Mouse (Mus musculus) embryo, embryonic 11 days (tissue): ENCODE measurements around the gene Hoxa4.

Experiments used
- DNase-seq: peaks from one replicate; pipeline ENCODE4 v3.0.0-alpha.2; 2015

The Hoxa4 gene

DNA sequence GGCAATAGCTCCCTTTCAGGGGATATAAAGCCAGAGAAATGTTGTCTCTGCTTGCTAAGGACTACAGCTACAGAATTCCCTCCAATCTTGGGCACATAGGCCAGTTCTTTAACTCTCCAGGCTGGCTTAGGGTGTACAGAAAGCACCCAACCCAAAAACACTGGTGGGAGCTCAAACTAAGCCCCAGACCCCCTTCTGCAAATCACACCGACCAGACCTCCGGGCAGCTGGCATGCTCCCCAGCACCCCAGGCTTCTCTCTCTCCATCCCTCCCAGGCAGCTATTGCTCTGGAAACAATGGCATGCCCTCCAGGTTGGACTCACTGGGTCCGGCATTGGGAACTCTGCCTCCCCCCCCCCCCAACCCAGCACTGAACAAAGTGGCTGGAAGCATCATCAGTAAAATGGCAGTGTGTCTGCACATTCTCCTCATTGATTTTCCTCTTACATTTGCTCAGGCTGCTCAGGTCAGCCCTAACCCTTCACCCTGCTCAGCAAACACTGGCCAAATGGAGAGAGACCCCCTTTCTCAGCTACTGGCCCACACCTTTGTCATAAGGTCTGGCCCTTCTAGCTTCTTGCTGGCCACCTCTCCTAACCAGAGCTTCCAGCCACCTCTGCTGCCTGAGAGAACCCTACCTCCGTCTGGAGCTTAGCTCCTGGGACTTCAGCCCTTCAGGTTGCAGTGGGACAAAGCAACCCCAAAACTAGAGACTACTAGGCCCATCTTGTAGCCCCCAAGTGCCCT is 12.5 kb downstream of the Hoxa4 start:
- DNase-seq = peak; percentile 43

DNA sequence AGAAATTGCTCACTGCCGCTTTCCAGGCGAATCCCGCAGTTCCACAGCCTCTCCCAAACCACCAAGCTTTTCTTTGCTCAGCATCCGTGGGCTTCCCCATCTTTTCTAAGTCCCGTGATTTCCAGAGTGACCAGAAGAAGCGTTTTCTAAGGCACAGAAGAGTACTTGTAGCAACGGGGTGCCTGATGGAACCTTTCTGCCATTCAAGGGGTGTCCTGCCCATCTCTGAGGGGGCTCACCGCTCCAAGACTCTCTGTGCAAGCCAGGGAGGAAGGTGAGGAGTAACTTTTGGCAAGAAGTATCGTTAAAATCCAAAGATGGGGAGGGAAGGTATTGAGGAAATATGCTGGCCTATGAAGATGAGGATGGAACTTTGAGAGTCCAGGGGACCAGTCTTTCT is 13.7 kb downstream of the Hoxa4 start:
- DNase-seq = peak; percentile 42

DNA sequence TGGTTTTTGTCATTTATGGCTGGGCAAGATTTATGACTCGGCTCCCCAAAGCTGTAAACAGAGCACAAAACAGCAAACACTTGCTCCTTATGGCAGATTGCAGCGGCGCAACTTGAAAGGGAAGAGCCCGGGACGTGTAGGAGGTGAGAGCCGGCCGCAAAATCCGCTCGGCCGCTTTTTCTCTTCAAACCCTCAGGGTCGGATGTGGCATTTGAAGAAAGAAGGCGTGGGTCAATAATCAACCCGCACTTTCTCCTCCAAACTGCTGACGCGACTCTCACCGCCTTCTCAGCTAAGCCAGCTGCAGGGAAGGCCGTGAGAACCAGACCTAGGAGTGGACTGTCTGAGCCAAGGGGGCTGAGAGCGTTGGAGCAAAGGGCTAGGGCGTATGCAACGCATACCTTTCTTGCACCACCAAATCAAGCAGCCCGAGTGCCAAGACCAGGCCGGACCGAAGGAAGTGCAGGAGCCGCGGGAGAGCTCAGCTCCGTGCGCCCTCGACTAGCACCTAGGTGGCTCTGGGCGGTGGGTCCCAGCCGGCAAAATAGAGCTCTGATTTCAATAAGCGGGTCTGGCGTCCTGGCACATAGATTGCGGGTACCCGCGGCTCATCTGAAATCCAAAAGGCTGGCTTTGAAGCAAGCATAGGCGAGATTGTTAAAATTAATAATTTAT is 14.4 kb downstream of the Hoxa4 start, which contains the start of gene 5730596B20Rik:
Gene 5730596B20Rik, plus strand, starts transcription at position 438 of the 675 bp plus-strand sequence.
- peak; percentile 84 for DNase-seq

DNA sequence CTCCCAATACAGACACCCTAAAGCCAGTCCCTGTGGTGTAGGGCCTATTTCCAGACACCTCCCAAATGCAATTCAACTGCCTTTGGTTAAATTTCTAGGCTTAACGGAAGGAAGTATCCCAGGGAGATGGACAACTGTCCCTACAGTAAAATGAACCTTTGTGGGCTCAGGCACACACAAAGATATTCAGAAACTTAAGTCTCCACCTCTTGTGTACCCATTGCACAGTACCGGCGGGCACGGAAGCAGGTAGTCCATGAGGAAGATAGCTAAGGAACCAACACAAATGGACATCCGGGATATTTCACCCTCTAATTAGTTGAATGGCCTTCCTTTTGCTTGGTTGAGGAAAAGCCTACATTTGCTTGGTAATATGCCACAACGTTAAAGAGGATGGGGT is 15.2 kb downstream of the Hoxa4 start:
- peak; percentile 47 for DNase-seq

DNA sequence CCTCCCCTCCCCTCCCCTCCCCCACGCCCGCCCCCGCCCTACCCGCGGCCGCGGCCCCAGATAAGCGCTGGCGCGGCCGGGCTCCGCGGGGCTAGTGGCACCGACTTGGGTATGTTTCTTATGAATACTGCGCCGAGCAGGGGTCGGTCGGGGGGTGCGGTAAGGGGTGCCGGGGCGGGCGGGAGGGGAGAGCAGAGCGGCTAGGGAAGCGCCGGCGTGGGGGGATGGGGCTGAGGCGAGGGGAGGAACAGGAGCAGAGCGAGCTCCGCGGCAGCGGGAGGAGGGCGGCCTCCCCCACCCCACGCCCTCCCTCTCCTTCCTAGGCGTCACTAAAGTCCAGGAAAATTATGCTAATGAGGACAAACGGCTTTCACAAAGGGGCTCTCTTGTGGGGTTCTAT is 15.7 kb downstream of the Hoxa4 start:
- peak; percentile 80 for DNase-seq

DNA sequence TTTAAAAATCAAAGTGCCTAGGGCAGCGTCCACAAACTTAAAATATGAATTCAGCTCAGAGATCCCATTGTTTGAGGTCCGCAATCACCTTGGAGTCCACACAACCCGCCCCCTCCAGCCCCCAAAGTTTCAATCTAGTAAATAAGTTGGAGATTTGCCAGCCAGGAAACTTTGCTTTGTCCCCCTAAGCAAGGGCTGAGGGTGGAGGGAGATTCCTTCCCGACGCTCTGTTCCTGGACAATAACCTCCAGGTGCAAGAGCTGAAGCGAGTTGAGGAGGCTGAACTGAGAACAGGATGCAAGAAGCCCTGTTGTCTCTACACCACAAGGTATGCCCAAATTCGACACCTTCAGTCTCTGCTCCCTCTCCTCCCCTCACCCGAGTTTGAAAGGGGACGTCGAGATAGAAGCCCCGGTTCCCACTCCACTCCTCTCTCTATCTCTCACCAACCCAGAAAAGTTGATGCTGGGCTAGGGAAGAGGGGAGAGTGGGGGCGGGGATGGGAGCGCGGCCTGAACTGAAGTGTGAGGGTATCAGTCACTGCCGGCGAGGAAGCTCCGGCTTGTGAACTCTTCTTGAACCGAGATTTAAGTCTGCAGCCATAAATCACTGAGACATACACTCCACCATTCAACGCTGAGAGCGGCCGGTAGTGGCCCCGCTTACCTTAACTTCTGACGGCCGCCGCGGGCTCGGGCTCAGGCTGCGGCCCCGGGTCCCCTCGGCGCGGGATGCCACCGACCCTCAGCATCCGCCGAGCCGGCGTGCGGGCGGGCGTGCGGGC is 16.4 kb downstream of the Hoxa4 start:
- DNase-seq = peak; percentile 90

DNA sequence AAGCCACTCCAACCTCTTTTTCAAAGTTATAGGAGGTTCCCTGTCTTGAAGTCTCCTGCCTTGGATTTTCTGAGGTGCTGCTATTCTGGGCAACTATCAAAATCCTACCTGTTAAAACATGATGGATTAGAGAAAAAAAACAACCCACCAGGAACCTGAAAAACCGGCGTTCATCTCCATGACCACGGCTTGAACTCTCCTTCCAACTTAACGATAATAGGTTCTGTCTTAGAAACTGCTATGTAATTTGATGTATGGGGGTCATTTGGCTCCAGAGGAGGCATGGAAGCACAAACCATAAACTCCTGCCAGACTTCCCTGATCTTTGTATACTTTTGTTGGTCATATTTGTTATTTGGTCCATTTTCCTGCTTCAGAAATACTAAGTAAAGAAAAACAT is 17.9 kb downstream of the Hoxa4 start:
- peak; percentile 69 for DNase-seq

DNA sequence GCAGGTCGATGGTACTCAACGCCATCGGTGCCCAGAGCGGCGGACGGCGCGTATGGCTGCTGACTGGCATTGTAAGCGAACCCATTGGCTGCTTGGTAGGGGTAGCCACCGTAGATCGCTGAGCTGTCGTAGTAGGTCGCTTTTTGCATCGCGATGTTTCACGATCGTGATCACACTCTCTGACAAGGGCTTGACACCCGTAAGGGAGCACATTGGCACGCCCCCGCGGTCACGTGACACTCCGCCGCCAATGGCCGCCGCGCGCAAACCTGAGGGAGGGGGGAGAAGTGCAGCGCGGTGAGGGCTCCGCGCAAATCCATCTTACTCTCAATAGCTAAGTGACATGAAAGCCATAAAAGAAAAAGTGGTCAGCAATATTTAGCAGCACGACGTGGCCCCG is 19.1 kb downstream of the Hoxa4 start:
- peak; percentile 95 for DNase-seq

DNA sequence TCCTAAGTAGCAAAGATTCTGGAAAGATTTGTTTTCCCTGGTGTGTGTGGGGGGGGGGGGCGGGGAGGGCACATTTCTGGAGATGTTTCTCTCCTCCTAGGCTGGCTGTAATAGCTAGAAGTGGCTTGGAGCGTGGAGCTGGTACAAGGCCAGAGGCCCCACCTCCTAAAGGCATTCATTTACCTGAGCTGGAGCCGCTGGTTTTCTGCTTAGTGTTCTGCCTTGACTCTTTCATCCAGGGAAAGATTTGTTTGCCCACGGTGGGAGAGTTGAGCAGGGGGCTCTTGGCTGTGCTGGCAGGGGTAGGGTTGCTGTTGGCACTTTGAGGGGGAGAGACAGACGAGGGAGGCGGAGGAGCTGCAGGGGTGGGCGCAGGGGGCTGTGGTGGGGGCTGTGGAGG is 19.6 kb downstream of the Hoxa4 start:
- no peak for DNase-seq

DNA sequence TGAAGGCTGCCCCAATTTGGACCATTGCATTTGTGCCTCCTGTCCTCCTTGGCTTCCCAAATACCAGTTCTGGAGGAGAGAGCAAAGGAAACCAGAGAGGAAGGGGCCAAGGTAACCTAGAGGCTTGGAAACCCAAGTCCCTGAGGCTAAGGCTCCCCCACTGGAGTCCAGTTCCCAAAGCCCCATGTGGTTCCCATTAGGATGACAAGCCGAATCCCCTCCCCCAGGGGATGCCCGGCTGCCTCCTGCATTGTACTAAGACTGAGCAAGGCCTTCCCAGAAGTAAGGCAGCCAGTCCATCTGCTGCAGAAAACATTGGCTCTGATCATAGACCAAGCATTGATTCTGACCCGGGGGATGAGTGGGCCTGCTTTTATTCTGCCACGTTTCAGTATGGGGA is 20.2 kb downstream of the Hoxa4 start:
- peak; percentile 88 for DNase-seq

DNA sequence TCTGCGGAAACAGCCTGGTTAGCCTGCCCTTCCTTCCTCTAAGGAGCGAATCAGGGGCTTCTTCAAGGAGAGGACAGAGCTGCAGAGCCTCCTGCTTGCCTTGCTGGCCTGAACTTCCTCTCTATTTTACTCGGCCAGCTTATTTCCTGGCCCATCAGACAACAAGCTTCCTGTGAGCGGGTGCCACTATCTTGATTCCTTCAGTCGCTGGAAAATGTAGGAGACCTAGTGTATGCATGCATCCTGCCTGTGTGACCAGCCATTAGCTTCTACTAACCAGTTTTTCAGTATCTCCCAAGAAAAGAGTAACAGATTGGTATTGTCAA is 20.7 kb downstream of the Hoxa4 start:
- DNase-seq = no peak

DNA sequence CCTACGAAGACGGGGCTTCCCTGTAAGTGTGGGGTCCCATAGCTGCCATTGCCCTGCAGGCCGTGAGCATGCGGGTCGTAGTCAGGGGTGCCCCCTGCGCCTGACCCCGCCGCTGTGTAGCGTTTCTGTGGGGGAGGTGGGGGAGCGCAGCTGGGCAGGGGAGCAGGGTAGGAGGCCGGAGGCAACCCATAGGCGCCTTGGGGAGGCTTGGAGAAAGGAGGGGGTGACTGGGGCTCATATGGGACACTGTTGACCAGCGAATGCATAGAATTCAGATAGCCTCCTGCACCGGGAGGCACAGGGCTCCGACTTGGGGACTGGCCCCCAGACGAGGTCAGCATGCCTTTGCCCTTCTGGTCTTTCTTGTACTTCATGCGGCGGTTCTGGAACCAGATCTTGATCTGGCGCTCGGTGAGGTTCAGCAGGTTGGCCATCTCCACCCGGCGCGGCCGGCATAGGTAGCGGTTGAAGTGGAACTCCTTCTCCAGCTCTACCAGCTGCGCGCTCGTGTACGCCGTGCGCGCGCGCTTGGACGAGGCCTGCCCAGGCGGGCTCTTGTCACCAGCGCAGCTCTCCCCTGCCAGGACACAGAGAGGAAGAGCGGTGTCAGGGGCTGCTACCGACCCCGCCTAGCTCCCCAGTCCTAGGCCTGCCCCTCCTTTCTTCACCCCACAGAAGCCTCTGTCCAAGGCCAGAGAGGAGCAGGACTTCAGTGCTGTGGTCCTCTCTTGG is 21.2 kb downstream of the Hoxa4 start:
- DNase-seq = peak; percentile 76

DNA sequence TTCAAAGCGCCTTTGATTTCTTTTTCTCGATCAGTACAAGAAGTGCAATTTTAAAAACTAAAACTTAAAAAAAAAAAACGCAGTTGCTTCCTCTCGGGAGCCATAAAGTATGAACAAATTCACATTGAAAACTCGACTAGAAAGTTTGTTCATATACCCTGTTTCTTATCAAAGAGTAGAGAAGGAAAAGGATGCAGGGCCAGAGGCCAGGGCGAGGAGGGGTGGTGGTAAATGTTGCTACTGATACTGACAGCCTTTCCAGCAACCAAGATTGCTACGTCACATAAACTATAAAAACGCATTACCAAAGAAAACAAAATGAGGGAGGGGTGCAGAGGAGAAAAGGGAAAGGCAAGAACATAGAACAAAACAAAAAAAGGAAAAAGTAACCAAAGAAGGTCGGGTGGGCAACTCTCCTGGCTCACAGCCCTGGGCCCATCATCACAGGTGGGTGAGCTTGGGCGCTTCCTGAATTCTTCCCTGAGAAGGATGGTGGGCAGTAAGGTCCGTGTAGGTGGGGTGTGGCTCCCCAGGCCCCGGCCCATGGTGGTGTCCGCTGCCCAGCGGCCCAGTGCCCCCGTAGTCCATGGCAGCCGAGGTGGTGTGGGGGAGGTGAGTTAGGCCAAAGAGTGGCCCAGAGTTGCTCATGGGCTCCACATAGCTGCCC is 21.9 kb downstream of the Hoxa4 start:
- DNase-seq = no peak

DNA sequence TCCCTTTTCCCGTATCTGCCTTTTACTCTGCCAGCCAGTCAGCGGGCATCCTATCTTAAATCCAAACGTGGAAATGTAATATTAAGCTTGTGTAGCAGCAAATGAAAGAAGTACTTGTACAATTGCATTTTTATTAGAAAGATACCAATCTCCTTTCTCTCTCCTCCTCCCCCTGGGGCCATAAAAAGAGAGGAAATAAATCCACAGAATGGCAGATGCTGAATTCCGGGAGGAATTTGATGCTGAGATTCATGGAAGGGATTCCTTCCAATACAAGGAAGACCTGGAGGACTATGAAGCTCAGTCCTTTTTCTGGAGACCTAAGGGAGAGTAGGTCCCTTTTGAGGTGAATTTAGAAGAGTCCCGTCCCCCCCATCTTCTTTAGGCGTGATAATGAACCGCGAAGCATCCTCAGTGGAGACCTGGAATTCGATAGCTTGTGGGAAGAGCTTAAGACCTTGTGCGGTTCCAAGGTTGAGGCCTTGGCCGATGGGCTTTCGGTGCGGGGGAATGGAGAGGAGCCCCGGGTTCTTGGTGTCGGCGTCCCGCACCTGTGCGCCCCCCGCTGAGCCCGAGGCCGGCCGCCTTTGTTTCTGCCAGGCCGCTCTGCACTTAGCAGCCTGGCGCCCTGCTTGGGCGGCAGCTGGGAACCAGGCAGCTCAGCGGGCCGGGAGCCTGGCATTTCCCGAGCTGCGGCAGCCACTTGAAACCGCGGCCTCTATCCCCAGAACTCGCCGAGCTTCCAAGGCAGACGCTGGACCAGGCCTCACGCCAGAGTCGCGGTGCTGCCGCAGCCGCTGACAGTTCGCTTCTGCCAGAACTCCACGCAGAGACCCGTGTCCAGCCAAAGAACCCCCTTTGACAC is 23.1 kb downstream of the Hoxa4 start:
- DNase-seq = peak; percentile 71

DNA sequence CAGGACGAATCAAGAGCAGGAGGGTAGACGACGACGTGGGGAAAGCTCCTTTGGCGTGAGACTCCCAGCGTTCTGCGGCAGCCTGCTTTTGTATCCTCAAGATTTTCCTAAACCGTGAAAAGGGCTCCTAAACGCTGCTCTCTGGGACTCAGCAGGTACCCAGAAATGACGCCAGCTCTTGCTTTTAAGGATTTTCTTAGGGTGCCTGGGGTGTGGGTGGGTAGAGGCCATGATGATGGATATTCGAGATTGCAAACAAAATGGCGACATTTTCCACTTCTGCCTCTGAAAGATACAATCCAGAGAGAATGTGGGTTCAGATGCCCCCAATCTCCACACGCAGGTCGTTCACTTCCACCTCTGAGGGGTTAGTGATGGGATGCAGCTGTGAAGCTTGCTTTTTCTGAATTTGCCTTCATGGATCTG is 23.8 kb downstream of the Hoxa4 start:
- peak; percentile 66 for DNase-seq

DNA sequence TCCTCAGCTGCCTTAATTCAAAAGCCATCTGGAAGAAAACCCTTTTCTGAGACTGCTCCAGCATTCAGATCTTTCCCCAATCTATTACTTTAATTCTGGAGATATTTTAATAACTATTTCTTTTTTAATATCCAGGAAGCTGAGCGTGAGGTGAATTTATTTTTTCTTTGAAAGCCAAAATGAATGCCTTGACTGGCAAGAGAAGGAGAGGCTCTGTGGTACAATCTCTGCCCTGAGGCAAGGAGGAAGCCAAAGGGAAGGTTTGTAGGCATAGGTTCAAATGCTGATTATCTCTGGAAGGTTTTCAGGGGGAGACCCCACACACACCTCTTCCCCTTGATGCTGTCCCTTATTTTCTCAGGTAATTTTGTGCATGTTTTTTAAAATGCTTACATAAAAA is 24.4 kb downstream of the Hoxa4 start:
- no peak for DNase-seq

DNA sequence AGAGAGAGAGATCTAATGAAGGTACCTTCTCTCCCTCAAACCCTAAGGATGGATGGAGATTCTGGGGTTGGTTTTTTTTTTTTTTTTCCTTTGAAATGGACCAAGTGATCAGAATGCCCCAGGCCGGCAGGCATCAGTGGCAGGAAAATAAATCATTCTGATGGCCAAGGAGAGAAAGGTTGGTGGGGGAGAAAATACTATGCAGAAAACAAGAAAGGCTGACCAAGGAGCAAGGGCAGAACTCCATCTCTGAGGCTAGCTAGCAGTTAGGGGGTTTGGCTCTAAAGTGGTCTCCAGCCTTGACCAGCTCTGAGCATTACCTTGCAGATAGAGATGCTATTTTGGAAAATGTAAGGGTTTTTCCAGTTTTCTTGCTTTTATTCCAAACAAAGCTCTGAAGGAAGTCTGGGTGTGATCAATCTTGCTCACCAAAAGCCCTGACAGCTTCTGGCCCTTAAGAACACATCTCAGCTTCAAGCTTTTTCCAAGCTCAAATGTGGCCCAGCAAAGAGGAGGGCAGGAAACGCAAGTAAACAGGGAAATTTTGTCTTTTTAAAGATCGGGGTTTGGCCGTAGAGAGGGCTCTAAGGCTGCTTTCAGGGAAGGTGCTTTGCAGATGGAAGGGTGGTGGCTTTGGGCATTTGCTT is 25.0 kb downstream of the Hoxa4 start:
- DNase-seq = peak; percentile 66

DNA sequence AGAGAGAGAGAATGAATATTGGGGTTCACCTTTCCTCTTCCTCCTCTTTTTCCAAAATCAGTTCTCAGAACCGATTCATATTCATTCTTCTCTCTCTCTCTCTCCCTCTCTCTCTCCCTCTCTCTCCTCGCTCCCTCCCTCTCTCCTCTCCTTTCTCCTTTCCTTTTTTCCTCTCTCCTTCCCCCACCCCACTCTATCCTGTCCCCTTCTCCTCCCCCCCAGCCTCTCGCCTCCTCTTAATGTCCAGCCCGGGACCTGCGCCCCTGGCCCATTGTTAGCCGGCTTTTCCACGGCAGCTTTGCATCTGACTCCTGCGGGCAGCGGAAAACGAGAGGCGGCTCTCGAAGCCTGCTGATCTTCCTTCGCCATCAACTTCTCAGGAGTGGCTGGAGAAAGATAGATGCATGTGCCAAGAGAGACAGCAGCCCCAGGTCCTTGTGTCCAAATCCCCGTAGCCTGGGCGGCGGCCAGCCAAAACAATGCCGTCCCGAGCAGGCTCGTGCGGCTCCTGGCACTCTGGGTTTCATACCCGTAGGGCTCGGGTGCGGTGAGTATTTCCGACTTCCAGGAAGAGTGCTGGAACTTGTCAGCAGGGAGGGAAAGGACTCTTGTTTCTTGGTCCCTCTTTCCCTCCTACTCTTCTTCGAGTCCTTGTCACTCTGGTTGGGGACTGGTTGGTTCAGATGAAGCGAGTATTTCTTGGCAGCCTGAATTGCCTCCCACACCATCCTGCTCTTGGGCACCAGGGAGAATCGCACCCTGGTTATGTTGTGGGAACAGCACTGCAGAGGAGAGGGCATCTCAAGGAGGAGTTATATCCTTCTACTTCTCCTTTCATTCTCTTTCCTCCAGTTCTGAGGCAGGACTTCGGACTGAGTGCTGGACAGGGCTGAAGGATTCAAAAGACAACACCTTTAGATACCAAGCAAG is 25.8 kb downstream of the Hoxa4 start:
- peak; percentile 62 for DNase-seq

DNA sequence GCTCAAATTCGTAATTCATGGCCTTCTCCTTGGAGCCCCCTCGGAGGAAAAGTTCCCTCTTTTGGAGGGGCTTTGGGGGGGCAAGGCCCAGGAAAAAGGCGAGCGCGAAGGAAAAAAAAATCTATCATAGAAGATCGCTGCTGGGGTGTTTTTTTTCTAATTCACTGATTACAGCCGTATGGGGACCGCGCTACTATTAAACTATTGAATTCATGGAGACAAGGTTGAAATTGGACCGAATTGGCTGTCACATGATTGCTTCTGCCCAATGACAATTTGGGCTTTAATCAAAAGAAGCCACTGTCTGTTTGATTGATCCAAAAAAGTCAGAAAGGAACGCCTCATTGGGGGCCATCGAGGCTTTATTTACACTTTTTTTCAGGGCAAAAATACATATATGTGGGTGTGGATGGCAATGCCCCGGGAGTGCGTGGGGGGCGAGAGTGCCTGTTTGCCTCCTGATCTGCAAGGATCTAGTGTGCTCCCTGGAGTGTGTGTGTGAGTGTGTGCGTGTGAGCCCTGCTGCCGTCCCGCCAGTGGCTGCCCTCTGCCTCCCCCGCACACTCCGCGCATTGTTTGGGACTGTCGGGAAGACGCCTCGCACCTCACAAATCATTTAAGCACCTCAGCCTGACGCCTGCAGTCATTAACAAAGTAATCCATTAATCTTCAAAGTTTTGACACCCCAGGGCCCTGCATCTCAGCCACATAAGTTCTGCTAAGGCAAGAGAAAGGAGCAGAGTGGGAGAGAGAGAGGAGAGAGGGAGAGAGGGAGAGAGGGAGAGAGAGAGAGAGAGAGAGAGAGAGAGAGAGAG is 26.7 kb downstream of the Hoxa4 start, which contains the start of gene Hoxa2:
Gene Hoxa2, minus strand, starts transcription at position 206 of the 815 bp plus-strand sequence.
- peak; percentile 82 for DNase-seq
